Mouse (Mus musculus) liver, adult 2 months (tissue): ENCODE results near the gene Sfpq.

Source experiments
- CTCF ChIP-seq: fragments of 200-500 bp; IDR thresholded peaks from 2 replicates; pipeline ENCODE4 v1.5.1; 2011; ENCODE audit warnings: low read depth, low read length, control low read depth
- POLR2A ChIP-seq: fragments of 200-500 bp; IDR thresholded peaks from 2 replicates; pipeline ENCODE4 v1.6.1; 2011; ENCODE audit warnings: low read length, control low read depth; ENCODE audit not compliant: insufficient read depth; ENCODE audit errors: extremely low read depth

DNA sequence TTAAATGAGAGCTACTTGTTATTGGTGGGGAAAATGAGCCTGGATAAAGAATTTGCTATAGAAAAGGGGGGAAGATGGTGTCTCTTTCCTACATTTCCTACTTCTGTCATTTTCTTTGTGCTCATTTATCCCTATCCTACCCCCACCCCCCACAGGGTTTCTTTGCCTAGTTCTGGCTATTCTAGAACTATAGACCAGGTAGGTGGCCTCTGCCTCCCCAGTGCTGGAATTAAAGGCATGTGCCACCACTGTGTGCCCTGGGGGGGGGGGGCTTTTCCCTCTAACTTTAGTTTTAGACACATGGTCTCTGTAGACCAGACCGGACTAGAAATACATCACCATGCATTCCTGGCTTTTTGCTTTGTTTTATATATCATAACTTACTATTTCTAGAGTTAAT, 3.1 kb downstream of the Sfpq start:
- no peak for TF ChIP-seq CTCF
- no peak for TF ChIP-seq POLR2A
